ENCODE assay signal across 10 mouse cellular contexts in genomic region chr15:9078481-9079300, GRCm38 (mm10). TPM values are rescaled to one million over a fixed set of nuclear protein-coding genes. Genes with fewer than 3 reads are reported as not detected.
DNase-seq lines count a peak whose midpoint lies in the region; ATAC-seq and TF ChIP-seq lines count a peak whose summit lies in the region.
"Had no signal": no experiment of that assay in that cellular context is flagged by ENCODE, and none has a peak within 500 bp of the region (broad histone marks: within the 10 kb centered on the region; RNA-seq: fewer than 3 reads in every experiment).

No protein-coding gene starts in this region.

- H3K9me3 ChIP-seq in G1E (replicated peaks): no peaks in the 10 kb centered on the region
- no peaks in the 10 kb centered on the region for H3K9me3 ChIP-seq in heart, embryonic 10.5 days
- no peaks in the 10 kb centered on the region for H3K9me3 ChIP-seq in liver, embryonic 13.5 days (replicated peaks)
- H3K9me3 ChIP-seq: limb, embryonic 15.5 days had no signal

- peaks cover 54% of the 10 kb centered on the region for H3K36me3 ChIP-seq in G1E (replicated peaks)
- H3K36me3 ChIP-seq in heart, embryonic 10.5 days: no peaks in the 10 kb centered on the region; the same call in 1 of the 2 replicates
- H3K36me3 ChIP-seq in liver, embryonic 13.5 days: peaks cover 44% of the 10 kb centered on the region
- H3K36me3 ChIP-seq: limb, embryonic 15.5 days had no signal

- peak overlapping the region; percentile 79 for H3K9ac ChIP-seq in liver, embryonic 13.5 days
- H3K9ac ChIP-seq: limb, embryonic 15.5 days had no signal

- peak; percentile 46 for ATAC-seq in G1E (ENCODE audit: extremely low read depth, insufficient number of reproducible peaks, low FRiP score, poor library complexity, severe bottlenecking)
- peak; percentile 77 for ATAC-seq in liver, embryonic 13.5 days (ENCODE audit: low read depth)

- peak; percentile 88 for DNase-seq in heart, adult 11 months
- DNase-seq in heart, adult 8-10 months (ENCODE audit: low spot score): no peak
- no peak for DNase-seq in G1E (ENCODE audit: low spot score)
- DNase-seq in heart, embryonic 10.5 days (ENCODE audit: low spot score): peak; percentile 87
- DNase-seq in liver, embryonic 13.5 days: peak; percentile 74
- DNase-seq in adrenal gland, postnatal 36 days: no peak
- no peak for DNase-seq in retina, postnatal 1 day
- DNase-seq in T-cell, adult 2 months (ENCODE audit: low spot score): no peak
- DNase-seq: kidney, adult 11 months had no signal

- peaks cover 82% of the 10 kb centered on the region for H3K4me1 ChIP-seq in G1E (ENCODE audit: insufficient read depth, low read depth, low read length)
- peaks cover 85% of the 10 kb centered on the region for H3K4me1 ChIP-seq in heart, embryonic 10.5 days
- peaks cover 91% of the 10 kb centered on the region for H3K4me1 ChIP-seq in liver, embryonic 13.5 days (replicated peaks)

- peak overlapping the region; percentile 77 for H3K4me2 ChIP-seq in liver, embryonic 13.5 days
- H3K4me2 ChIP-seq: limb, embryonic 15.5 days had no signal

- no peaks in the 10 kb centered on the region for H3K27me3 ChIP-seq in G1E (ENCODE audit: insufficient read depth, low read length)
- H3K27me3 ChIP-seq in heart, embryonic 10.5 days (ENCODE audit: insufficient read depth, poor library complexity, severe bottlenecking): no peaks in the 10 kb centered on the region
- H3K27me3 ChIP-seq in liver, embryonic 13.5 days: no peaks in the 10 kb centered on the region
- H3K27me3 ChIP-seq: limb, embryonic 15.5 days had no signal

- WGBS in heart, embryonic 10.5 days: 25% methylated on average over 12 of the region's 12 CpGs
- WGBS in liver, embryonic 13.5 days (ENCODE audit: insufficient replicate concordance): 11% methylated on average over 12 of the region's 12 CpGs

- H3K4me3 ChIP-seq in G1E (ENCODE audit: low read depth, low read length): peak overlapping the region; percentile 51; the same call in 1 of the 2 replicates
- peak overlapping the region; percentile 42 for H3K4me3 ChIP-seq in heart, embryonic 10.5 days
- H3K4me3 ChIP-seq in liver, embryonic 13.5 days (replicated peaks): peak overlapping the region; percentile 50
- H3K4me3 ChIP-seq: limb, embryonic 15.5 days had no signal

- TF ChIP-seq CTCF in G1E (IDR thresholded peaks at IDR 0.05; ENCODE audit: low read depth, low read length): no peak

- peak overlapping the region; percentile 90 for H3K27ac ChIP-seq in heart, embryonic 10.5 days
- H3K27ac ChIP-seq in liver, embryonic 13.5 days: peak overlapping the region; percentile 100
- H3K27ac ChIP-seq: limb, embryonic 15.5 days had no signal

RNA-seq across cellular contexts. Expression of gene Nadk2, which starts 7.6 kb away (rescaled TPM):
- 10 to 100 TPM; 71.5 to 94.8 (median 72.6) TPM for total RNA-seq in heart, adult 8-10 months (2022)
- total RNA-seq in G1E (2014; fragmentation: Nextera tagmentation) (222 and 250 TPM in 2 replicates), G1E (2017) (218 and 235 TPM in 2 replicates)
- polyA plus RNA-seq in G1E (2012): 130 and 143 TPM in 2 replicates
- 54.9 and 61.9 TPM in 2 replicates for polyA plus RNA-seq in heart, embryonic 10.5 days (2016; fragmentation: Nextera tagmentation; extraction: Ambion mirVana)
- 103 and 120 TPM in 2 replicates for polyA plus RNA-seq in liver, embryonic 13.5 days (2015; fragmentation: Nextera tagmentation; extraction: Ambion mirVana)
- total RNA-seq in adrenal gland, postnatal 36 days (2021): 10 to 100 TPM; 57.9 to 79.4 TPM

Comparison
In these comparisons a context has a peak if more than half of its experiments do, and no peak if none do; other contexts are left out.
1. DNase-seq: peak in heart, adult 11 months (single experiment), heart, embryonic 10.5 days (single experiment) and liver, embryonic 13.5 days (single experiment); none in heart, adult 8-10 months (single experiment), G1E (single experiment), adrenal gland, postnatal 36 days (0 of 2), retina, postnatal 1 day (single experiment) and T-cell, adult 2 months (single experiment).
2. Peak in every context shown above with its lines, with median percentiles within 50 percentile points of each other: H3K4me3 ChIP-seq.